Mouse (Mus musculus) myocyte (in vitro differentiated cells): ENCODE data around the gene Col8a2.

ENCODE experiments used
- E2F4 ChIP-seq: IDR thresholded peaks from one replicate; pipeline ENCODE4 v1.6.1; 2011; ENCODE audit warnings: mild to moderate bottlenecking, control low read depth, moderate library complexity; ENCODE audit not compliant: insufficient read depth
- MYOG ChIP-seq, 3 experiments: IDR thresholded peaks; one replicate each; pipeline ENCODE4 v1.6.1; 2011; ENCODE audit warnings: control low read depth in 2 of 3, low read depth in 2 of 3, mild to moderate bottlenecking in 2 of 3; ENCODE audit not compliant: insufficient read length in 2 of 3, control insufficient read depth in 1 of 3, insufficient read depth in 1 of 3
- POLR2A ChIP-seq: IDR thresholded peaks from one replicate; pipeline ENCODE4 v1.6.1; 2011; ENCODE audit warnings: low read depth, mild to moderate bottlenecking, control low read depth, moderate library complexity; ENCODE audit not compliant: insufficient read length
- POLR2AphosphoS2 ChIP-seq: IDR thresholded peaks from one replicate; pipeline ENCODE4 v1.6.1; 2011; ENCODE audit warnings: low read depth, control low read depth; ENCODE audit not compliant: insufficient read length
- SRF ChIP-seq: IDR thresholded peaks from one replicate; pipeline ENCODE4 v1.6.1; 2011; ENCODE audit warnings: low read depth; ENCODE audit not compliant: control insufficient read depth, insufficient read length
- TCF3 ChIP-seq: IDR thresholded peaks from one replicate; pipeline ENCODE4 v1.6.1; 2011; ENCODE audit warnings: low read depth, control low read depth; ENCODE audit not compliant: insufficient read length
- USF1 ChIP-seq: IDR thresholded peaks from one replicate; pipeline ENCODE4 v1.6.1; 2011; ENCODE audit warnings: low read depth, mild to moderate bottlenecking, control low read depth, moderate library complexity

DNA sequence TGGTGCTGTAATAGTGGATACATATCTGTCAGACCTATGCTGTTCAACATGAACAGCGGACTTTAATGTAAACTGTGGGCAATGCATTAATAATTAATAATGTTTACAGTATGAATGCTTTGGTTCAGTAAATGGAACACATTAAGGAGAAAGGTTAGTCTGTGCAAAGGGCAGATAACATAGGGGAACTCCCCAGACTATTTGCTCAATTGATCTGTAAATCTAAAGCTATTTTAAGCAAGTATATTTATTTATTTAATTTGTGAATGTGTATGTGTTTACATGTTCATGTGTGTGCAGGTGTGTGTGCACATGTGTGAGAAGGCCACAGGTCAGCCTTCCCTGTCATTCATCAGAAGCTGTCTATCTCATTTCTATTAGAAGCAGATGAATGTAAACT, 73.5 kb downstream of the Col8a2 start:
- TF ChIP-seq POLR2A (no peak), E2F4 (no peak), USF1 (no peak), POLR2AphosphoS2 (no peak), TCF3 (no peak), MYOG (IDR thresholded peaks at IDR 0.05; ENCODE audit: control insufficient read depth in 1 of 3, insufficient read depth in 1 of 3, insufficient read length in 2 of 3, low read depth in 2 of 3) (no peak), SRF (no peak)
